Mouse (Mus musculus) myocyte (in vitro differentiated cells): ENCODE measurements around the gene Trappc10. TPM values are rescaled to one million over a fixed set of nuclear protein-coding genes. Genes with fewer than 3 reads are reported as not detected.

Experiments used
- H3K27me3 ChIP-seq: one replicate; pipeline ENCODE4 v1.6.1; 2011; ENCODE audit not compliant: control insufficient read depth, insufficient read depth, insufficient read length
- H3K36me3 ChIP-seq: one replicate; pipeline ENCODE4 v1.6.1; 2011; ENCODE audit not compliant: control insufficient read depth, insufficient read depth
- H3K4me2 ChIP-seq: one replicate; pipeline ENCODE4 v1.6.1; 2011; ENCODE audit warnings: low read depth, control low read depth
- H3K4me3 ChIP-seq: one replicate; pipeline ENCODE4 v1.5.1; 2011; ENCODE audit warnings: mild to moderate bottlenecking, control low read depth, moderate library complexity
- H3K79me2 ChIP-seq: one replicate; pipeline ENCODE4 v1.6.1; 2011; ENCODE audit not compliant: control insufficient read depth, insufficient read depth
- H3ac ChIP-seq: one replicate; pipeline ENCODE4 v1.6.1; 2011; ENCODE audit not compliant: control insufficient read depth, insufficient read length
- CEBPB ChIP-seq: IDR thresholded peaks from 2 replicates; pipeline ENCODE4 v1.6.1; 2011; ENCODE audit warnings: mild to moderate bottlenecking, moderate library complexity; ENCODE audit not compliant: poor library complexity, insufficient read depth, severe bottlenecking
- E2F4 ChIP-seq: IDR thresholded peaks from one replicate; pipeline ENCODE4 v1.6.1; 2011; ENCODE audit warnings: mild to moderate bottlenecking, control low read depth, moderate library complexity; ENCODE audit not compliant: insufficient read depth
- MAX ChIP-seq: IDR thresholded peaks from one replicate; pipeline ENCODE4 v1.6.1; 2011; ENCODE audit warnings: low read depth, mild to moderate bottlenecking, control low read depth
- MYOD1 ChIP-seq, 3 experiments: IDR thresholded peaks; one replicate each; pipeline ENCODE4 v1.6.1; 2011; ENCODE audit warnings: control low read depth in 2 of 3, low read depth in 2 of 3, mild to moderate bottlenecking in 2 of 3, moderate library complexity in 1 of 3; ENCODE audit not compliant: insufficient read length in 2 of 3, control insufficient read depth in 1 of 3
- MYOG ChIP-seq, 3 experiments: IDR thresholded peaks; one replicate each; pipeline ENCODE4 v1.6.1; 2011; ENCODE audit warnings: control low read depth in 2 of 3, low read depth in 2 of 3, mild to moderate bottlenecking in 2 of 3; ENCODE audit not compliant: insufficient read length in 2 of 3, control insufficient read depth in 1 of 3, insufficient read depth in 1 of 3
- POLR2A ChIP-seq: IDR thresholded peaks from one replicate; pipeline ENCODE4 v1.6.1; 2011; ENCODE audit warnings: low read depth, mild to moderate bottlenecking, control low read depth, moderate library complexity; ENCODE audit not compliant: insufficient read length
- POLR2AphosphoS2 ChIP-seq: IDR thresholded peaks from one replicate; pipeline ENCODE4 v1.6.1; 2011; ENCODE audit warnings: low read depth, control low read depth; ENCODE audit not compliant: insufficient read length
- REST ChIP-seq: IDR thresholded peaks from one replicate; pipeline ENCODE4 v1.6.1; 2011; ENCODE audit warnings: mild to moderate bottlenecking, control low read depth, moderate library complexity; ENCODE audit not compliant: insufficient read depth, insufficient read length
- SRF ChIP-seq: IDR thresholded peaks from one replicate; pipeline ENCODE4 v1.6.1; 2011; ENCODE audit warnings: low read depth; ENCODE audit not compliant: control insufficient read depth, insufficient read length
- TCF12 ChIP-seq: IDR thresholded peaks from one replicate; pipeline ENCODE4 v1.6.1; 2011; ENCODE audit warnings: mild to moderate bottlenecking, control low read depth; ENCODE audit not compliant: poor library complexity, insufficient read depth, severe bottlenecking
- TCF3 ChIP-seq: IDR thresholded peaks from one replicate; pipeline ENCODE4 v1.6.1; 2011; ENCODE audit warnings: low read depth, control low read depth; ENCODE audit not compliant: insufficient read length
- USF1 ChIP-seq: IDR thresholded peaks from one replicate; pipeline ENCODE4 v1.6.1; 2011; ENCODE audit warnings: low read depth, mild to moderate bottlenecking, control low read depth, moderate library complexity
- polyA plus RNA-seq: library from polyadenylated mRNA; unstranded; fragments of >200 nt; fragmentation: generic; extraction: Trizol; gene quantifications from one replicate; pipeline ENCODE4 v1.2.1, GENCODE M21; 2012; ENCODE audit warnings: missing spikeins

Trappc10 gene
- polyA plus RNA-seq, 1 experiment = 24.6 TPM

DNA sequence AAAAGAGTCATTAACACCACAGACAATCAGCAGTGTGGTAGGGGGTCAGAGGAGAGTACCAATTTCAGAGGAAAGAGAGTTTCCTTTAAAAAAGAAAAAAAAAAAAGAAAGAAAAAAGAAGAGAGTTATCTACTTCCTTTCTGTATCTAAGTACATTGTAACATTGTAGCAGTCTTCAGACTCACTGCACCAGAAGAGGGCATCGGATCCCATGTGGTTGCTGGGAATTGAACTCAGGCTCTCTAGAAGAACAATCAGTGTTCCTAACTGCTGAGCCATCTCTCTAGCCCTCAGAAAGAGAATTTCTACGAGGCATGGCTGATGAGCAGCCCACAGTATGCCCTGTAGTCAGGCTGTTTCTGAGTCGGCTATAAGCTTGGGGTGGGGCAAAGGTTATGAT is 21.4 kb upstream of the Trappc10 start:
- H3K27me3 ChIP-seq = peaks cover 7% of the 10 kb centered on the region
- H3K4me2 ChIP-seq = no peak overlapping the region
- TF ChIP-seq MAX (no peak), SRF (no peak), MYOD1 (IDR thresholded peaks at IDR 0.05; ENCODE audit: control insufficient read depth in 1 of 3, insufficient read length in 2 of 3, low read depth in 2 of 3) (no peak)
- H3K4me3 ChIP-seq = no peak overlapping the region
- H3K79me2 ChIP-seq = no peaks in the 10 kb centered on the region
- H3ac ChIP-seq = no peak overlapping the region
- no peaks in the 10 kb centered on the region for H3K36me3 ChIP-seq

DNA sequence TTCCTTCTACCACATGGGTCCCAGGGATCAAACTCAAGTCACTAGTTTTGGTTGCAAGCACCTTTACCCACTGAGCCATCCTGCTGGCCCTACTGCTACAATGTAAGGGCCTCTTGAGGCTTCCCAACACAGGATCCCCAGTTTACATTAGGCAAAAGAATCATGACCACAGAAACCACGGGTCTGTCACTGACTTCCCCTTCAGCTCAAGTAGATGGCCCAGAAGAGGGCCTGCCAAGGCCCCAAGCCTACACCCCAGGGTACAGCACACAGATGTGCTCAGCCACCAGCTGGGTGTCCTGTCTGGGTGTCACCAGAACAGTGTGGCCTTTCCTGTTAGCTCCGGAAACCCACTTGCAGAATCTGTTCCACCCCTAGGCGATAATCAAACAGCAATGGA is 20.3 kb upstream of the Trappc10 start:
- Histone ChIP-seq H3K4me3 (no peak overlapping the region), H3K36me3 (no peaks in the 10 kb centered on the region), H3K27me3 (peaks cover 13% of the 10 kb centered on the region), H3K4me2 (no peak overlapping the region), H3K79me2 (no peaks in the 10 kb centered on the region), H3ac (no peak overlapping the region)
- TF ChIP-seq MYOG (IDR thresholded peaks at IDR 0.05; ENCODE audit: control insufficient read depth in 1 of 3, insufficient read depth in 1 of 3, insufficient read length in 2 of 3, low read depth in 2 of 3) (no peak), MAX (no peak), USF1 (no peak), E2F4 (no peak), MYOD1 (IDR thresholded peaks at IDR 0.05; ENCODE audit: control insufficient read depth in 1 of 3, insufficient read length in 2 of 3, low read depth in 2 of 3) (no peak), CEBPB (no peak), TCF3 (no peak), TCF12 (no peak), POLR2A (no peak), POLR2AphosphoS2 (no peak), SRF (no peak), REST (no peak)

- no peak overlapping the region for H3K4me2 ChIP-seq
- no peaks in the 10 kb centered on the region for H3K36me3 ChIP-seq
- H3K4me3 ChIP-seq = no peak overlapping the region
- peaks cover 28% of the 10 kb centered on the region for H3K27me3 ChIP-seq
- peak in 1 of 3 experiments; percentile 64 for TF ChIP-seq MYOD1 (IDR thresholded peaks at IDR 0.05; ENCODE audit: control insufficient read depth in 1 of 3, insufficient read length in 2 of 3, low read depth in 2 of 3)
- no peak for TF ChIP-seq TCF12
- TF ChIP-seq MYOG (IDR thresholded peaks at IDR 0.05; ENCODE audit: control insufficient read depth in 1 of 3, insufficient read depth in 1 of 3, insufficient read length in 2 of 3, low read depth in 2 of 3) = peak in 1 of 3 experiments; percentile 40
- H3ac ChIP-seq = no peak overlapping the region
- no peaks in the 10 kb centered on the region for H3K79me2 ChIP-seq
Measured at GRCm38 (mm10) chr10:78260916-78261650, 16.6 kb upstream of the Trappc10 start.

DNA sequence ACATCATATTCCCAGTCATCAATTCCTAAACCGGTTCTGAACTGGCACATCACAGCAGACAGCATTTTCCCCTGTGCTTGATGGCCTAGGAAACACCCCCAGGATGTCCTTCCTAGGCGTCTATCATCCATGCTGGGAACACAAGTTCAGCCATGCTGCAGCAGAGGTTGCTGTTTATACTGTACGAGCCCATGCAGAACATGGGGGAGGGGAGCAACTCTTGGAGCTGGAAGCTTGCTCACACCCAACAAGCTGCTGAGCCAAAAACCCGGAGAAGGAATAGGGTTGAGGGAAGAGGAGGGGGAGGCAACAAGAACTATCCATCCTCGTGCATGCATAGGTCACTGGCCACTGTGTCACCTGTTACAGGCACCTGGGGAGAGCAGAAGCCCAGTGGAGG is 15.9 kb upstream of the Trappc10 start:
- no peaks in the 10 kb centered on the region for H3K79me2 ChIP-seq
- no peak overlapping the region for H3K4me2 ChIP-seq
- peaks cover 28% of the 10 kb centered on the region for H3K27me3 ChIP-seq
- H3K36me3 ChIP-seq = no peaks in the 10 kb centered on the region
- no peak overlapping the region for H3ac ChIP-seq
- TF ChIP-seq CEBPB (no peak), MYOG (IDR thresholded peaks at IDR 0.05; ENCODE audit: control insufficient read depth in 1 of 3, insufficient read depth in 1 of 3, insufficient read length in 2 of 3, low read depth in 2 of 3) (no peak), E2F4 (no peak)
- H3K4me3 ChIP-seq = no peak overlapping the region

GRCm38 (mm10) chr10:78259702-78260101 is 15.3 kb upstream of the Trappc10 start:
- Histone ChIP-seq H3K4me2 (no peak overlapping the region), H3K4me3 (no peak overlapping the region), H3ac (no peak overlapping the region), H3K36me3 (no peaks in the 10 kb centered on the region), H3K79me2 (no peaks in the 10 kb centered on the region), H3K27me3 (peaks cover 28% of the 10 kb centered on the region)
- TF ChIP-seq REST = no peak
- TF ChIP-seq MYOG (IDR thresholded peaks at IDR 0.05; ENCODE audit: control insufficient read depth in 1 of 3, insufficient read depth in 1 of 3, insufficient read length in 2 of 3, low read depth in 2 of 3) = no peak
- TF ChIP-seq MYOD1 (IDR thresholded peaks at IDR 0.05; ENCODE audit: control insufficient read depth in 1 of 3, insufficient read length in 2 of 3, low read depth in 2 of 3) = no peak
- TF ChIP-seq POLR2AphosphoS2 = no peak
- no peak for TF ChIP-seq POLR2A
- no peak for TF ChIP-seq MAX
- TF ChIP-seq TCF12 = no peak
- no peak for TF ChIP-seq TCF3
- TF ChIP-seq CEBPB = no peak
